Mouse (Mus musculus): ENCODE results near the gene Otogl.
A peak's percentile ranks its signal among the peaks of the same experiment; 100 is the strongest.

Gene Otogl

DNA sequence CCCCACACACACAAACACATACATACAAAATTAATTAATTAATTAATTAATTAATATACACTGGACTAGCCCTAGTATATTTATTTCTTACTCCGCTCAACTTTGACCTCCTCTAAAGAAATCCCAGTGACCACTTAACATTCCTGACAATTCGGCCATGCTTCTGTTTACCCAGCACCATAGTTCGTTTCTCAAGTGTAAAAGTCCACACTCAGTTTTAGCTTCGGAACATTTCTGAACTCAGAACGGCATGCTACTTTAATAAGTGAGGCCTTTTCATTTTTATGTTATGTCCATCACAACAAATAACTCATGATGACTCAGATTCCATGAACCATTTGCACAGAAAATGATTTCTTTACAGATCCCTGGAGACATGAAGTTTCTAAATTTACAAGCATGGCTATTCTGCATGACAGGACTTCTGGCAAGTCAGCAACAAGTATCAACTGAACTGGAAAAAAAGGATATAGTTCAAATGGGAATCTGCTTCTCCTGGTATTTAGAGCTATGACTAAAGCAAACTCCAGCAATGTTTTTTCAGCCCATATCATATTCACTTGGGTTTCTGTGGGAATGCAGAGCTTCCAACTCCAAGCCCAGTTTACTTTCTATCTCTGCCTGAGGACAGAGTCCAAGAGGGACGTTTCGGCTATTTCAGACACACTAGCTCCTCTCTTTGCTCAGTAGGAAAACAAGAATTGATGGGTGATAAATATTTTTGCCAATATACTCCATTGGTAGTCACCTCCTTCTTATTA, 6.5 kb downstream of the Otogl start:
- DNase-seq: no peak

DNA sequence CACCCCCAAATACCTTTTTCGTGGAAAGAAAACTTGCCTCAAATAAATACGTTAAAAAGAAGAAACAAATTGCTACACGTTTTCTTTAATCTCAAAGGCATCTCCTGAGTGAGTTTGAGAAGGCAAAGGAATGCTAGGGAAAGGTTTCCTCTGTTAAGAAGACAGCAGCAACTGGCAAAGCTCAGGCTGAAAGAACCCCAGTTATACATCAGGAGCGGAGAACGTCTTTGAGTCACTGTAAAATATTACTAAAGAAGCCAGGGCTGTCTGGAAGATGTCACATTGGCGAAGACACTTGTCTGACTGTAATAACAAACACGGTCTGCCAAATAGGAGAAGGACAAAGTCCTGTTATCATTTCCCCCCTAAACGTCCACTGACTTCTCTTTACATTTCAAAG, 10.0 kb downstream of the Otogl start:
- no peak for DNase-seq

DNA sequence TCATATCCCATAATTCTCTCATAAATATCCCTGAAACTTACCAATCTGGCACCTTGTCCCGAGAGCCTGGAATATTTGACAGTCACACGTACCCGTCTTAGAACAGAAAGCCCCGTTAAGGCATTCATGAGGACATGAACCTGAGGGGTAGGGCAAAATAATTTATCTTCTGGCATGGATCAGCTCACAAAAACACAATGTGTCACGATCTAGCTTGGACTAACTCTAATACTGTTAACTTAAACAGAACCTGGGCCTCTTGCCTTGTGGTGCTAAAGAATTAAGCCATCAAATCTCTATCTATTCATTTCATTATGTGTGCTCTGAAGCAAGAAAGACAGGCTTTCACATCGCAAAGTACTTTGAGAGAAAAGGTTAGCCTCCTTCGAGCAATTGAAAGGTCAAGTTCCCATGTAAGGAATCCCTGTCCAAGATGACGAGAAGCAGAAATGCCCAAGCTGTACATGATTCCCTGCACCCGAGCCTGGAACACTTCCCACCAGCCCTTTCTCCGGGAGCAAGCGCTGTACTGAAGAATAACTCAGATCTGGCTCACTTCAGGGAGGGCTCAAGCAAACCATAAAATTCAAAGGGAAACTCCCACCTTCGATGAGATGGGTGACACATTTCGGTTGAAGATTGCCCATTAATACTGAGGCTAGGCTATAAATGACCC, 10.6 kb downstream of the Otogl start:
- DNase-seq: no peak

DNA sequence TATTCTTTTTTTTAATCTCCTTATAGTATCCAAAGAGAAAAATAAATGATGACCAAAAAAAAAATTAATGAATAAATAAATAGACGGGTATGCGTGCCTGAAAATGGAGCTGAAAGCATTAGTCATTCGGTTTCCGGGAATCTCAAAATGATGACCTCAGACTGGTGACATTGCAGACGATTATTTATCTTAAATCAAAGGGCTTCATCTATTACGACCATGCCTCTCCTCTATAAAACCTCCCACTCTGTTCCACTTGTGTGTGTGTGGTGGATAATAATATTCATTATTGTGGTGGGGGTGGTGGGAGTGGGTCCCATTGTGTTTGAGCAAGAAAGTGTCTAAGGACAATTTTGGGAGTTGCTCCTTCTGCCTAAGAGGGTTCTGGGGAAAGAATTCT, 12.0 kb downstream of the Otogl start:
- no peak for DNase-seq

DNA sequence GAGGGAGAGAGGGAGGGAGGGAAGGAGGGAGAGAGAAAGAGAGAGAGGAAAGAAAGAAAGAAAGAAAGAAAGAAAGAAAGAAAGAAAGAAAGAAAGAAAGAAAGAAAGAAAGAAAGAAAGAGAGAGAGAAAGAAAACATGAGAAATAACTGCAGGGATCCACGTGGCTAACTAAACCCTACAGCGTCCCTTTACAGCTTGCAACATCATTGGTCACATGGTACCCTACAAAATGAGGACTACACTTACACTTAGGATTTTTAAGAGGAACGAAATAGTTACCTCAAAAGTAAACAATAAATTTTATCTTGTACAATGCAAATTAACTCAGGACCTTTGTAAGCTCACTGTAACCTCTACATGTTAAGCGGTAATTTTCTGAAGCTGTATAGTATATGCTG, 15.8 kb downstream of the Otogl start:
- DNase-seq: no peak

DNA sequence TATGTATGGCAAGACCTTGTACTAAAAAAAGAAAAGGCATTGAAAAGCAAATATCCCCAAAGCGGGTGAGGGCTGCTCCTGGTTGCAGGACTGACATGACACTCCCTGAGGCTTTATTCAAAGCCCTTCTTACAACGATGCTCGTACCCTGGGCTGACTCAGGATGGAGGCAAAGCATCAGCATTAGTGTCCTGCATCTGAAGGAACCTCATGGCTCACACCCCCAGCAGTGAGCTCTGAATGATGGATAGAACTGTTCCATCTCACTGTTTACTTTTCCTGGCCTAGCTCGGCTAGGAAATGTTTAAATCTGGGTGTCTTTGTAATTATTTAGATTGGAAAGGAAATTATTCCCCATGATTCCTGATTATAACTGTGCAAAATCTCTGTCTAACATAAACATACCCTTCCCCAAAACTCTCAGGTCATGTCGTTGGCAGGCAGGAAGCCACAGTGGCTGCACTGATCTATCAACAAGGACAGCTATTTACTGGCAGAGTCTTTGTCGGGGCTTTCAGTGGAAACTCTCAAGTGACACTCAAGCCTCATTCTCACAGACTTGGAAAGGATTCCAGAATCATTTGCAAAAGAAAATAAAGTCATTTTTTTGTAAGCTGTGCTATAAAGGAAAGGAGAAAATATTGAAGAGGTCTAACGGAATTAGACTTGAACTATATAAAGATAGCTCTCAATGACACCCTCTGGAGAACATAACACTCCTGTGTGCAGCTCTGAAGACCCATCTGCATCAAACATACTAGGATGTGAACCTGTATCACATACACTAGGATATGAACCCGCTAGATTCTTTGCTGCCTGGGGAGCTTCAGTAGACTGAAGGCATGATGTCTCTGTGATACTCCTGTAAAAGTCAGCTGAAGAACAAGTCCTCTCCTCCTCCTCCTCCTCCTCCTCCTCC, 17.0 kb downstream of the Otogl start:
- DNase-seq: no peak

DNA sequence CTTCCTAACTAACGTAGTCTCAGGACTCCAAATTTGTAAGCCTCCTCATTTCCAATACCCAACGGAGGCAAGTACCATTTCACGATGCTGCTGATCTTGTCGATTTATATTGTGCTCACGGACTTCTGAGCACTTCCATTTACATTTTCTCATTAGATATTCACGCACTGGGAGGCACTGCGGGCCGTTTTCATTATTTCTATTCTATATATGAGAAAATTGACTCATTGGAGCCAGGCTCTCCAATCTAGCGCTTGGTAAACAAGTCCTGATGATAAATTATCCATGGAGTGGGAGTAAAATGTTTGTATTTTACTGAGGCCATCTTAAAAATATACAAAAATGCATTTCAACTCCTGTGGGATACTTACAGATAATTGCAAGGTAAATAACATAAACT, 21.5 kb downstream of the Otogl start:
- DNase-seq: no peak

DNA sequence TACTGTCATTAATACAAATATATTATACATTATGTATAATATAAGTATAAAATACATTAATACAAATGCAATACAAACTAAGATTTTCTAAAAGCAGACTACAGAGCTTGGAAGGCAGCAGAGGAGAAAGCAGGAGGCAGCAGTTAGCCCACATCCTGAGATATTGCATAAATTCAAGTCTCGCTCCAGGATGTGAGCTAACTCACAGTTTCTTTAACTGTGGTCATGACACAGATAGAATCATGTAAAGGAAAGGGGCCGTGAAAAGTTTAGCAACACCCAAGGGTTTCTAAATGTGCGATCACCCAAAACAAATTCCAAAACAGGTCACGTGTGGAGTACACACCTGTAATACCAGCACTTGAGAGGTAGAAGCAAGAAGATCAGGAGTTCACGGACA, 39.4 kb downstream of the Otogl start:
- DNase-seq: no peak

DNA sequence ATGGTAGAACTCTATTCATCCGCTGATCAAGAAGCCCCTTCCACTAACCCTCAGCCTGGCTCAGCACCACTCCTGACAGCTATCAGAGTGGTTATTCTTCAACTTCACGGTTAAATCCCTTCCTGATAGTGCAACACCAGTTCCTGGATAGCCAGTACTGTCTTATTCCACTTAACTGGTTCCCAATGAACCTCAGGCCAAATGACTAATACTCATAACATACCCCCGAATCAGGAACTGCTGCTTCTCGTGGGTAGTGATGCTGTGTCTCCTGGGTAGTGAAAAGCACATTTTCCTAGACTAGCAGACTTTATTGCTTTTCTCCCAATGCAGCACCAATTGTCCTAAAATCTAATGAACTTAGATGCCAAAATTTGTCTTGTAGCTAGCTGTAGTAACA, 39.8 kb downstream of the Otogl start:
- DNase-seq: no peak

DNA sequence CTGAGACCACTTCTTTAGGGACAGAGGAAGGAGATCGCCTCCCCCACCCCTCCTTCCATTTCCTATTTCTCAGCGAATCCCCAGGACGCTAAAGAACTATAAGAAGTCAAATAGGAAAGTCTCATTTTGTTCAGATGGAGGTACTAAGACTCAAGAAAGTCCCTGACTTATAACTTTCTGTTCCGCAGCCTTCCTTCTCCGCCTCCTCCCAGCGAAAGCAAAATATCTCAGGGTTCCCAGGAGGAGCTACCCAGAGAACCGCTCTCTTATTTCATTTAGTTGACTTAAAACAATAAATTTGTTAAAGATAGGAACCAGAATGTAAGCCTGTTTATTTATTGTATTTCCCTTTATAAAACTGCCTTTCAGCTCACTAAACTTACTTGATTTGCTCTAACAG, 41.4 kb downstream of the Otogl start:
- DNase-seq: no peak

DNA sequence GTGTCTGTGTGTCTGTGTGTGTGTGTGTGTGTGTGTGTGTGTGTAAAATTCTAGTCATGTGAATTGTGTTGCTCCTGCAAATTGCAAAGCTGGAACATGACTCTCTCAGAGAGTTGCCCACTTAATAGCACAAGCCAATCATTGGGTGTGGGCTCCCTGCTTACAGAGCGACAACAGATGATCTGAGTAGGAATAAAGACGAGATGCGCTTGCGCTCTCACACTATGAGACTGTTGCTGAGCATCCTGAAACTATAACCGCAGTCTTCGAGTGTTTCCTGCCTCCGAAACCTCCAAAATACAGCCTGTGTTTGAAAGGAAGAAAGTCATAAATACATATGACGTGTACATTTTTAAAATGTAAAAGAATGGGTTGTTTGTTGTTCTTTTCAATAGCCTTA, 43.0 kb downstream of the Otogl start:
- no peak for DNase-seq

DNA sequence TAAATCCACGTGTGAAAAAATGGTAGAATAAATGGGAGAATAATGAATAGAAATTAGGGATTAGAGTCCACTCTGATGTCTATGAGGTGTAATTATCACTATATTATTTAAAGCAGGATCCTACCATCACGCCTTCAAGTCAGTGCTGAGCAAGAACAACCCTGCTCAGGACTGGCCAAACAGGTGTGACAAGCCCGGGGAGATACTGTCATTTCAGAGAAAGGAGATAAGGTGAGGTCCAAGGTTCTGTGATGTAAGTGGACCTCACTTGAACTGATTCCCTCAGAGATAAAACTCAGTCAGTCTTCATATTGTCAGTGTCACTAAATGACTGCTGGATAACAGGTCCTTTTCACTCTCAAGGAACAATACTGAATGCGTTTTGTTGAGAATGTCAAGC, 44.5 kb downstream of the Otogl start:
- no peak for DNase-seq

DNA sequence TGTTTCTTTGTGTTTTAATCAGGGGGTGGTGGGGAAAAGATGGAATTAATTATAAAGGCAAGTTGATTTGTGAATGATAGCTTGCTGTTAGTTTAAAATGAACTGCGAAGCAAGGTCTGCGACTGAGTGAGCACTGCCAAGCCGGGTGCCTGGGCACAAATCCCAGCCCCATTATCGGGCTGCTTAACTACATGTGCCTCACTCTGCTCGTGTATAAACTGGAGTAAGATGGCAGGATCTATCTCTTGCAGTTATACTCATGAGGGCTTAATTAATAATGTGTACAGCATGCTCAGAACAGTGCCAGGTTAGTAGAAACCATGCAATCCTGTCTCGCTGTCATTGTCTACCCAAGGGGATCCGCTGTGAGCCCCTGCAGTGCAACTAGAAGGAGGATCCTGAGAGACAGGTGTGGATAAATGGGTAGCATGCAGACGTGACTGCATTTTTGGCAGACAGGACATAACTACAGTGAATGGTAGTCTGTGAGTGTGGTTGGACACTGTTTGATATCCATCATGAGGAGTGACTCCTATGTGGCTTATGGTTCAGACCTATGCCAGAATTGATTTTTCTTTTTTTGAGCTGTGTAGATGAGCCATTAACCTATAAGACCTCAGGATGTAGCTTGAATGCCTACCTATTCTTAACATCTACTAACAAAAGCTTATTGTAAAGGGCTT, 51.6 kb downstream of the Otogl start:
- DNase-seq: no peak

DNA sequence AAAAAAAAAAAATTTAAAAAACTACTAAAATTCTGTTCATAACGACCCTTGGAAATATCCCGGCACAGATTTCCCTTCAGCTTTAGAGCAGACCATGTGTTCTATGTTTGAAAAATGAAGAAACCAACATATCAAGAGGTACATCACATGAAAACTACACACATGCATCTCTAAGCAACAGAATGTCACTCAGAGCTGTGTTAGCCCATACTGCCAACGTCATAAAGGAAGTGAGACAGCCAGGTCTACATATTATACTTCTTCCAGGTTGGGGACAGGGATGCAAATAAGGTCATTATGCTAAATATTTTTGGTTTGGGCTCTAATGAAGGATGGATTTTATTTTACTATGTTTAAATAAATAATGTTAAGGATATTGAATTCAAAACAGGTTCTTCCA, 52.7 kb downstream of the Otogl start:
- DNase-seq: no peak

DNA sequence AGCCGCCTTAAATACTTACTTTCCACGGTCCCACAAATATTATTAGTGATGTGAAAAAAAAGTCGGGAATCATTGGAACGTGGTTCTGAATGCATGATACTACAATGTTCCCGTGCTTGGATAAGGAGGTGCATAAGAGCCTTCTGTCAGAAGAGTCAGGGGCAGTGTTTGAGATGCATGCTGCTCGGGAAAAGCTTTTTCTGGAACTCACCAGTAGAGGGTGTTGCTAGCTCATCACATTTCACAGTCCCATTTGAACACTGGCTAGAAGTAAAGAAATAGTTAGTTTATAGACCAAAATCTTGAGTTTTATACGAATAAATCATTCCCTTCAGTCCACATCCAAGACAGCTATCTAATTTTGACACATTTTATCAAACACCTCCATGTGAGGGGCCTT, 53.2 kb downstream of the Otogl start:
- peak; percentile 9 for DNase-seq

DNA sequence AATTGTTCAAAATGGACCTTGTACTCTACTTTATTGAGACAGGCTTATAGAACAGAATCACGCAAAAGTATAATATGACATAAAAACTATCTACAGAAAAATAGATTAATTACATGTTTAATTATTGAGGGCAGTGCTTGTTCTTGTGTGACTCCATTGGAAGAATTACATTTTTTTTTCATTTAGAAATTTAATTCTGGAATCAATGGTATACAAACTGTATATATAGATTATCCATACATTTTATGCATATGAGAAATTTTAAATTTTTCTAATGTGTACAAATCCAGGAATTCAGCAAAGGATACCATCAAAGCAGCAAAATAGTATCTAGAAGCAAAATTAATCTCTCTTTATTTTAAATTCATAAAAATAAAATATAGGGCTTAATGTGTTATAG, 67.0 kb downstream of the Otogl start:
- no peak for DNase-seq

DNA sequence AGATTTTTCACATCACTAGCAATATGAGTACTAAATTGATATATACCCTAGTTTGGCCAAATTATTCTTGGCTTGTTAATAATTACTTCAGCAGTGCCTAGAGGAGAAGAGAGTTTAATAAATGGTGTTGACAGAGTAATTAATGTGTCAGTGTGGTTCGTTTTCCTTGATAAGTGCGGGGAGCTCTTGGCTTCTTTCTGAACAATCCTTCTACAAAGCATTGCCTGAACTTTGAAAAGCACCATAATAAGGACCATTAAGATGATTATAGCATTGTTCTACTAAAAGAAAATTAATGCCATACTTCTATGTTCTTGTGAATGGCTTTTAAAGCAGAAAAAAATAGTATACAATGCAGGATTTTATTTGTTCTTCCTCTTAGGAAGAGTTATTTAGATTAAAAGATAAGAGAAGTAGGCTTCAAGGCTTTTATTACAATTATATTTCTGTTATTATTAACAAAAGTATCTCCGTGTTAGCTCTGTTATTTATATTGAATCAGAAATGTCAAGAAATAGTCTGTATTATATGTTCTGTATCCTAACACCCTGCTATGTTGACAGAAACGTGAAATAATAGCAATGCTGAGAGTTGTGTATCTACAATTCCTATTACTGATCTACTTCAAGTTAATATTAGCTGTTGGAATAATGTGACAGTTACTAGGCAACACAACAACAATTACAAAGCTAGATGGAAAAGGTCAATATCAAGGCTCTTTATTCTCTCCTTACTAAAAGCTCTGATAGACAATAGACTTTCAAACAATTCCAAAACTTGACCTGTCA, 77.3 kb downstream of the Otogl start:
- no peak for DNase-seq

DNA sequence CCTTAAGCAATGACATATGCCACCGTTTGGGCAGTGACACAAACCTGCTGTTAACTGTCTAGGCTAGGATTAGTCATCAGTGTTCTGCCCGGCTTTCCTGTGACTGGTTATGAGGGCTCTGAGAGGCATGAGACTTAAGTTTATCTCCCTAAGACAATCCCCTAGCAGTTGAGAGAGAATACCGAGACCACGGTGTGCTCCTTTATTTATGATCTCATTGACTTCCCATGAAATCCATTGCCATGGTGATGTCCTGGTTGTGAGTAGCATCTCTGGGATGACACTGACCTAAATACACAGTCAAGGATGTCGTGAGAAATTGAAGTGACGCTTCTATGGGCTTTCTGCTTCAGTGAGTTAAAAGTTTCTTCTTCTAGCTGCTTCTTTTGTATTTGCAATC, 82.8 kb downstream of the Otogl start:
- no peak for DNase-seq

DNA sequence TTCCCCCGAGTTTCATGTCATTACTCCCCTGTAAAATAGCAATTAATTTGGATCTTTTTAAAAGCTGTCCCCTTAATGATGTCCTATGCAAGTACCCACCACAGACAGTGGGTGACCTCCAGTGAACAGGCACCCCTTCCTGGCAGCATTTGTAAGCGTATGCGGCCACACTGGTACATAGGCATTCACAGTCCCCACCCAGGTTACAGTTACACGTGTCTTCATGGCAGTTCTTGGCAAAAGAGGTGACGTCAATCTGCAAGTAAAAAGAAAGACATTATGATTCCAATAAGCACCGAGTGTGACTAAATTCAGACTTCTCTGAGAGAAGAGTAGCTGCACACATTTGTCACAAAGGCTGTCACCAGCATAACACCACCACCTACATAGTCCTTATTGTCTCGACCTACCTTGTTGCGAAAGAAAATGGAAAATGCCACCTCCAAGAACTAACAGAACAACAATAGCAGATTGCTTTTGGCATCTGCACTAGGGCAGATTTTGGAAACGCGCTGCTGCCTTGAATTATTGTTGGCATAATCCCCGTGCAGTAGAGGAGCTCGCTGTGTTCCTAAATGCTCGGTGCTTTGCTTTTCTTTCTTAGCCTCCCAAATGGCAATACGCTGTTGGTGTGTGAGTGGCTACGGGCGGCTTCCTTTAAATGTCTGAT, 98.0 kb downstream of the Otogl start:
- DNase-seq: no peak

DNA sequence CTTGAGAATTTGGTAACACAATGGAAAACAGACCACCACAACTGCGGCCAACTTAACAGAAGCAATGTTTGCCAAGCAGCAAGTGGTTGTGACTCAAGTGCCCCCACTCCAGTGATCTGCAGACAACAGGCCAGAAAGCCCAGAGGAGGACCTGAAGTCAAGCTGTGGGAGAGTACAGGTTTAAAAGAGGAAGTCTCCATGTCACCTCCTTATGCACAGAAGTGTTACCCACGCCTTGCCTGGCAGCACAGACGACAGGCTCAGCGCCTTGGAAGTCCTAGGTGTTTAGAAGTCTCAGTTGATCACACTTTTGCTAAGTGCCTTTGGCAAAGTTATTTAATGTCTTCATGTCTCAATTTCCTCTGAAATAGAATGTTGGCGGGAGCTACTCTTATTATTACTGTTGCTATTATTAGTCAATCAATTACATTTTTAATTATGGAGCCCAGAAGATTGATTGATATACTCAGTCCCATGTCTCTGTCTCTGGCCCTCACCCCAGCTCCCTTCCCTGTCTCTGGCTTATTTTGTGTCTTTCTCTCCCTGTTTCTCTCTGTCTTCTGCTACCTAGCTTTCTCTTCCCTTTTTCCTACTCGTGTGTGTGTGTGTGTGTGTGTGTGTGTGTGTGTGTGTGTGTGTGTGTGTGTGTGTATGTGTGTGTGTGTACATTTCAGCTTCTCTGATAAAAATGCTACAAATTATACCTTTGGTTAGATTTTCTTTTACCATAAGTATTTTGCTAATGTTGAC, 101.1 kb downstream of the Otogl start:
- DNase-seq: no peak

DNA sequence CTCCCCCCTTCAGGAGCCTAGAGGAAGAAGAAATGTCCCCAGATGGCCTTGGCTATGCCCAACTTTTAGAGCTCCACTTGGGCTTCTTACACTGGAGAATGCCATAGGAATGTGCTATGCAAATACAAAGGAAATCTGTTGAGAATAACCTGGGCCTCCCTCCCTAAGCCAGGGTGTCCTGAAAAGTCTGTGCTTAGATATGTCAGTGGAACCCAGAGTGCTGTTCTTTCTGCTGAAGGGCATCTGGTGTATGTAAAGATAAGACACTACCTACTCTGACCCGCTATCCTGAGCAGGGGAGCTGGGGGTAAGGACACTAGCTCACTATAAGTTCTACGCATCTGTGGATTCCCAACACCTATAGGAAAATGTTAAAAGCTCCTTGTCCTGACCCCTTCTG, 106.7 kb downstream of the Otogl start:
- no peak for DNase-seq
